Mouse (Mus musculus) brain, adult 2 months (tissue): ENCODE data around the gene Lonp2.
A peak's percentile ranks its signal among the peaks of the same experiment; 100 is the strongest.

Experiments used
- DNase-seq: peaks from one replicate; pipeline ENCODE4 v3.0.0; 2011; ENCODE audit warnings: low read depth, low spot score

Gene Lonp2

DNA sequence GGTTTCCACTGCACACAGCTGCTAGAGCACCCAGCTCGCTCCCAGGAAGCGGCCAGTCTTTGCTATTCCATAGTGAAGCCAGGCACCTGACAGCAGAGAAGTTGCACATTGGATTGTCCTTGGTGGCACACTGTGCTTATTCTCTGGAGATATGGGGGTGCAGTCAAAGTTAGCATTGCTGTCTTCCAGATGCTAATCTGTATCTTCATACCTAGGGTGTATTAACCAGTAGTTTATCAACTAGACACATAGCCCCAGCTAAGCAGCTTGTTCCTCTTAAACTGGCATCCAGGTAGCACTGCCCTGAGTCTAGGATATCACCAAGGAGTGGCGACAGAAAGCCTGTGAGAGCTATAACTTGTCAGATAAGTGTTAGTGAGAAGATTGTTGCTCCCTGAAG lies 88.8 kb downstream of the Lonp2 start:
- no peak for DNase-seq

- DNase-seq, result peak; percentile 96
Measured at GRCm38 (mm10) chr8:86713407-86714188, 89.8 kb downstream of the Lonp2 start.

DNA sequence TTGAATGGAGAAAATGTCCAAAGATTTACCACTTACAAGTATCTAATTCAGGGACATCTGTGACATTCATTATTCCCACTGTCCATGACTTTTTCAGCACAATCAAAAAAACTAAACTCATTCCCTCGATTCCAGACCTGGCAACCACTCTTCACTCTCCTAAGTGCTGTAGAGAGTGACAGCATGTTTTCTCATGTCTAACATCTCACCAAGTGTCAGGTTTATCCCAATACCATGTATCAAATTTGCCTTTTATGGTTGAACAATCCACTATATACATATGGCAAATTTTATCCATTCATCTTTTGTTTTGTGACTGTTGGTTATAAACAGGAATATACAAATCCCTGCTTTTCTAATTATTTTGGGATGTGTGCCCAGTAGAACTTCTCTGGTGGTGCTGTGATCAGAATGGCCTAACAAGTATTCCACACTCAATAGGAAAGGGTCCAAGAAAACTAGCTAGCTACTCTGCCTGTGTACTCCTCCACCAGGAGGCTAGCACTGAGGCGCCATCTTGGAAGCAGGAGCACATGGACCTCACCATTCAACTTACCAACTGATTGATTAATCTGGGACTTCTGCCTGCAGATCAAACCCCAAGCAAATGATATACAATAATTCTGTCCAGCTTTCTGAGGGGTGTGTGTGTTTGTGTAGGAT lies 94.6 kb downstream of the Lonp2 start:
- DNase-seq, result no peak

DNA sequence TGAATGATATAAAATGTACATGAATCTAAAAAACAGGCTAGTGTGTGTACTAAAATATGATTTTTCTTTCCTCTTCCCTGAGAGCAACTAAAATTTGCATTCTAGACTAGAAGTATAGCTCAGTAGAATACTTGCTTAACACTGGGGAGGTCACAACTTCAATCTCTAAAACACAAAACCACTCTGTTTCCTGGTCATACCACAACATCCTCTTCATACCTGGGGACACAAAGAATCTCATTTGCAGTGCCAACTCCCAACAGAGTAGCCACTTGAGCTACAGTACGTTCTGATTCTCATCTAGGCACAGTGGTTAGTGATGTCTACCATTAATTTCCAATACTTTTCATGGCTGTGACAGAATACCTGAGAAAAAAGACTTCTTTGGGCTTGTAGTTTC lies 95.5 kb downstream of the Lonp2 start:
- no peak for DNase-seq

- no peak for DNase-seq
Measured at GRCm38 (mm10) chr8:86720756-86721459, 97.1 kb downstream of the Lonp2 start.

GRCm38 (mm10) chr8:86721490-86721889 lies 97.6 kb downstream of the Lonp2 start:
- DNase-seq, result no peak

GRCm38 (mm10) chr8:86726959-86727358 lies 103.1 kb downstream of the Lonp2 start:
- DNase-seq, result no peak

DNA sequence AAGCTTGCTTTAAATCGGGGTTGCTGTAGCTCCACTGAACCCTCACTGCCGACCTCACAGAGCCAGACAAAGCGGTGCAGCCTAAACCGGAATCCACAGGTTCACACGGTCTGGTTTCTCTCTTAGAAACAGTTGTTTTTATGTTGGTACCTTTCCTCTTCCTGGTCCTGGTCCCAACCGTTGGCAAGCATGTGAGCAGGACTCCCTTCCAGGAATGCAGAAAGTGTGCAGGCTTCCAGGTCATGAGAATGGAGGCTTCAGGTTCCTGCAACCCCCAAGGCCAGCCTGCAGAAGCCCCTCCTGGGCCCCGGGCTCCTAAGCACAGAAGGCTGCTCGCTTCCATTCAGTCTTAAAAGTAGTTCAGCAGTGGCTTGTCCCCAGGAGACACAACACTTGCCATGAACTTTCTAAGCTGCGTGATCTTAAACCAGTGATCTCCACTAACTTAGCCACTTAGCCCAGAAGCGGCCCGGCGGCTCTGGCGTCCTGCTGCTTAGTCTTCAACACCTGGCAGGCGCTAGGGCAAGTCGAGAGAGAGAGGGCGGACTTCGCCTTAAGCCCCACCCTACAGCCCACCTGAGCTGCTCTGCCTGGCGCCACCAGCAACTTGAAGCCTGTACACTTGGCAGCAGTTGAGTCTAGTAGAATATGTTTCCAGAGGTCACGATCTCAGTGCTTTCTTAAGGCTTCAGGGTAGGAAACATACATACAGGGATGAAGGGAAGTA lies 104.5 kb downstream of the Lonp2 start:
- no peak for DNase-seq

DNA sequence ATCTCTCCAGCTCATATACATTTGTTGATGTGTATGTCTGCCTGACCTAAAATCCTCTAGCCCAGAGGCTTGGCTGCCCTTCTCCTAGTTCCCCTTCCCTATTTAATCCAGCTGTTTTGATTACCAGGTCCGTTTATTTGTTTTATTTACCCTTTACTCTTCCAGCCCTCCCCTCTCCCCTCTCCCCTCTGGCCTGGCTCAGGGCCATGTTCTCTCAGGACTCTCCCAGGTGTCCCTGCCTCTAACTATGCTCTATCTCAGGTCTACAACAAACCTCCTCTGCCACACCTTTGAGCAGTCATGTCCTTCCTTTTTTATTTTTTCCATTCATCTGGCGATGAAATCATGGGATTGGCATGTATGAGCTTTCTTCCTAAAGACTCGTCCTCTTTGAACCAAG lies 106.5 kb downstream of the Lonp2 start:
- DNase-seq, result no peak

GRCm38 (mm10) chr8:86730860-86731259 lies 107.0 kb downstream of the Lonp2 start:
- DNase-seq, result no peak

- DNase-seq, result no peak
Measured at GRCm38 (mm10) chr8:86734171-86734570, 110.3 kb downstream of the Lonp2 start.

- no peak for DNase-seq
Measured at GRCm38 (mm10) chr8:86734954-86735353, 111.1 kb downstream of the Lonp2 start.

DNA sequence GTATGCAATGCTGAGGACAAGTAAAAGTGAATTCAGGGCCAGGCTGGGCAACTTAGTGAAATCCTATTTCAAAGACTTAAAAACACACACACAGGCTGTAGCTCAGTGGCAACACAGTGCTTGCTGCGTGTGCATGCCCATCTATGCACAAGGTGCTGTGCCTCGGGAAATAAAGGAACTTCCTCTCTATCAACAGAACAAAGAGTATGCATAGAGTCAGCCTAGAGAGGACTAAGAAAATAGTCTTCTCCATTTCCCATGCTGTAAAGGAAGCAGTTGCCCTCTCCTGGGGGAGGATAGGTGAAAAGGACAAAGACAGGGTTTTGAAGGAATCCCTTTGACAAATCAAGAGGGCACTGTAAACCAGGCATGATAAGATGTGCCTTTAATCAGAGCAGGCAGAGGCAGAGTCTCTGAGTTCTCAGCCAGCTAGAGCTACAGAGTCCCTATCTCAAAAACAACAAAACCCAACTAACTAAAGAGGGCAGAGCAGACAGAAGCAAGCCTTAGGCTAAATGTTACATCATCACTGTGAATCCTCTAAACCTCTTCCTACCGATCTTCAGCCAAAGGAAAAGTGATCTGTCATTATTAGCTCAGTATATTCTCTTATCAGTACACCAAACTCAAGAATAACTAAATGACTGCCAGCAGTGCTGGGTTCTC lies 111.7 kb downstream of the Lonp2 start:
- no peak for DNase-seq

- no peak for DNase-seq
Measured at GRCm38 (mm10) chr8:86740899-86741298, 117.1 kb downstream of the Lonp2 start.

- DNase-seq, result no peak
Measured at GRCm38 (mm10) chr8:86741627-86742026, 117.8 kb downstream of the Lonp2 start.

DNA sequence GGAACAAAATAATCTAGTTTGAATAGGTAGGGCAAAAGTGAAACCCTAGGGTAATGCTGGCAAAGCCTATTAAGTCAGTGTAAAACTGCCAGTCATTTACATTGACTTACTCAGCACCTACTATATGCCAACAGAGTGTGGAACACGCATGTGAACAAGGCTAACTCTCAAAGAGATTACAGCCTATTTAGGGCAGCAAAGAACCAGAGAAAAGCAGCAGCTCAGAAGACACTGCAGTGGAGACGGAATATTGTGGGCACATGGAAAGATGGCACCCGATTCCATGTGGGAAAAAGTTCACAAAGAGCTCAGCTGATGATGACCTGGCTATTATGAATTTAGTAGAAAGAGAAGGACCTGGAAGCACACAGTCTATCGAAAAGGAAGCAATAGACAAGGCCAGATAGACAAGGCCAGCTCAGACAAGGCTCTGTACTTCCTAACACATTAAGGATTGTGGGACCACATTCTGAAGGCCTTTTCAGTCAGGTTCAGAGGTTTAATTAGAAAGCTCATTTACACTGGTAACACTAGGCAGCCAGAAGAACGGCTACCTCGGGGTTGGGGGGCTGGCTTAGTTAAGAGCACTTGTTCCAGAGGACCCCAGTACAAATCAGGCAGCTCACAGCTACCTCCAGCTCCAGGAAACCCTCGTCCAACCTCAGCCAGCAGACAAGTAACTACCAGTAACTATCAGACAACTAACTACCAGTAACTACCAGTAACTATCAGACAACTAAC lies 118.9 kb downstream of the Lonp2 start:
- DNase-seq, result no peak

DNA sequence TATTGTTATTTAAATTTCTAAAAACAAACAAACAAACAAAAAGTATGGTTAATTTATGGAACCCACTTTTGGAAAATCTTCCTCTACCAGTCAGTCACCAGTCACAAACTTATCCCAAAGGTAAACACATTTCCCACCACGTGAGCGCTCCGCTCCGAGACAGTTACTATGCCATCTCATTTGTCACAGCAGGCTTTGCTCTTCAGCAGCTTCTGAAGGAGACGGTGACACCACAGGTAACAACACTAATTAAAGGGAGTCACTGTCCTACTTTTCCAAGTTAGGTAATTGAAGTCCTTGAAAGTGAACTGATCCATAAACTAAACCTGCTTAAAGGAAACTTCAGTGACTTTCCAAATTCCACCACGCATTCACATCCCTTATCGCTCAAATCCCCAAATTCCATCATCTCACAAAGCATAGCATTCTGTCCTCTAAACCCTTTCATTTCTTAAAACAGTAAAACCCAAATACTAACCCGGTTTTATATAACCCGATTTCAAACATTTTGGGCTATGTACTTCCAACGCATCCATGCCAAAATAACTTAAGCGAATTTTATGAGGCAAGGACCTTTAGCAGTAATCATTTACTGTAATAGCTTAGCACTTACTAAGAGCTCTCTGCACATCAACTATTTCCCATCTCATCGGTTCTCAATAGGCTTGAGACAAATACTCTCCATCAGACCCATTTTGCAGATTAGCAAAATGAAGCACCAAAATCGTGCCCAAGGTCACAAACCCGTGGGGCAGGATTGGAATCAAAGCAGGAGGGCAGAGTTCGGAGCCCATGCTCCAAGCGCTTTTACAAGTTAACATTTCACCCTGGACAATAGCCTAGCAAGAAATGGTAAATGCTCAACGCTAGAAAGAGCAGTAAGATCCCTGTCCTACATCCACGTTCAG lies 120.7 kb downstream of the Lonp2 start:
- DNase-seq, result no peak

DNA sequence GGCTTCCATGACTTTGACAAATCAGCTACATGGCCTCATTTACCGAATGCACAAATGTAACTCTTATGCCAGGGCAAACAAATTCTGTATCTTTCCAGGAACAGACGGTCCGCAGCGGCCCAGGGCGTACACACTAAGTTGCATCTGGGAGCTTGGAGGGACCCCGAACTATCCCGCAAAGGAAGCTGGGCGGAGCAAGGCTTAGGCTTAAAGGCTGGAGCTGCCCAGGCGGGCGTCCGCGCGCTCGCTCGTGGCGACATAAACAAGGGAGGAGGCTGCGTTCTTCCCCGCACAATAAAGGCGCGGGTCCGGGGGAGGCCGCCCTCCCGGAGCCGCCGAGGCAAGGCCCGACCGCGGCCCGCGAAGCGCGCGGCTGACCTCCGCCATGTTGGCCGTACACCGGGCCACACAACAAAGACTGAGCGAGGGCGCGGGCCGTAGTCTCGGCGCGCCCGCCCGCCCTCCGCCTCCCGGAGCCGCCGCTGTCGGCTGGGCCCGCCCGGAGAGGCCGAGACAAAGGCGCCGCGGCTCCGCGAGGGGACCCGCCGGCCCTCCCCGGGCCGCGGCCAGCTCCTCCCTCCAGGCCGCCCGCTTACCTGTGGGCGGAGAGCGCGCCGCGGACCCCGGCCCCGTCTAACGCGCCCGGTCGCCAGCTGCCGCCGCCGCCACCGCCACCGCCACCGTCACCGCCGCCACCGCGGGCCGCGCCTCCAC lies 121.5 kb downstream of the Lonp2 start, which contains the start of the genes Gm10638 and Siah1a:
Gene Gm10638 (plus strand): TSS at position 479 of the 714 bp plus-strand sequence.
Gene Siah1a (minus strand): TSS at position 714 of the 714 bp plus-strand sequence.
- peak; percentile 75 for DNase-seq

GRCm38 (mm10) chr8:86745935-86746441 lies 122.1 kb downstream of the Lonp2 start:
- DNase-seq, result peak; percentile 95
